Mouse (Mus musculus): ENCODE results near the gene Gm20695.

DNA sequence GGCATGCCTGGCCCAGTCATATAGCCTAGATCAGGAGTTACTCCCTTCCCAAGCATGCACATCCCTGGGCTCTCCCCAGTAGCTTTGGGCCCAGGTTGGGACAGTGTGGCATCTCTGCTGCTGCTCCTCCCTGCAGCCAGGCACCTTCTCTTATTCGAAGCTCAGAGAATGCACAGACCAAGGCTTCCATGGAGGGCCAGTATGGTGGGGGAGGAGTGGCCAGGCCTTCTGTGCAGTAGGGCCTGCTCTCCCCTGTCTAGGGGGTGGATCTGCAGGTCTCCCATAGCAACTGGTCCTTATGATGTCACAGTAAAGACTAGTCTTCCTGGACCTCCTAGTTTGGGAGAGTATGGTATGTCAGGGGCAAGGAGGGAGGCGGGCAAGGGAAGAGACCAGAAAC, 23.0 kb downstream of the Gm20695 start:
- TF ChIP-seq CTCF (IDR thresholded peaks at IDR 0.05; ENCODE audit: extremely low read depth, insufficient read length, insufficient replicate concordance, low read depth, low read length): no peak
- no peak for TF ChIP-seq POLR2A (IDR thresholded peaks at IDR 0.05; ENCODE audit: low read depth, low read length)
